Mouse (Mus musculus) layer of hippocampus, postnatal 10 days (tissue): ENCODE data around the gene Rinl. TPM values are rescaled to one million over a fixed set of nuclear protein-coding genes. Genes with fewer than 3 reads are reported as not detected.

Experiments
- total RNA-seq, 2 experiments: library from RNA; stranded (reverse); gene quantifications; 2 replicates each; pipeline ENCODE4 v1.2.3; 2021

Rinl gene
- total RNA-seq, 2 experiments from 2014 or later = 1.5 to 2.0 TPM

Other genes starting within 250 kb of the Rinl start
- not detected for gene Sycn, start 248.1 kb upstream of the Rinl start, total RNA-seq
- gene Nccrp1, start 241.7 kb upstream of the Rinl start, total RNA-seq = under 1 TPM; 0.42 to 0.46 TPM
- gene Samd4b, start 190.8 kb upstream of the Rinl start, total RNA-seq = 10 to 100 TPM; 58.4 to 61.9 TPM
- gene Pak4, start 190.8 kb upstream of the Rinl start, total RNA-seq = 10 to 100 TPM; 11.7 to 13.0 TPM
- gene Acp7, start 157.6 kb upstream of the Rinl start, total RNA-seq = 1 to 10 TPM; 1.5 to 2.1 TPM
- 10 to 100 TPM; 16.2 to 19.8 TPM for gene Fbxo27, start 96.1 kb upstream of the Rinl start, total RNA-seq
- 1 to 10 TPM; 2.0 to 2.2 TPM for gene Fbxo17, start 72.2 kb upstream of the Rinl start, total RNA-seq
- gene Mrps12, start 47.1 kb upstream of the Rinl start, total RNA-seq = 10 to 100 TPM; 45.7 to 52.1 TPM
- 10 to 100 TPM; 14.1 to 17.2 TPM for gene Sars2, start 47.0 kb upstream of the Rinl start, total RNA-seq
- under 1 TPM; 0.46 to 0.54 TPM for gene Ccer2, start 32.8 kb upstream of the Rinl start, total RNA-seq
- gene Sirt2, start 22.2 kb upstream of the Rinl start, total RNA-seq = 100 to 1,000 TPM; 150 to 167 TPM
- 10 to 100 TPM; 32.2 to 35.8 TPM for gene Nfkbib, start 21.5 kb upstream of the Rinl start, total RNA-seq
- 100 to 1,000 TPM; 441 to 521 TPM for gene Hnrnpl, start 19.6 kb downstream of the Rinl start, total RNA-seq
- 10 to 100 TPM; 49.1 to 50.8 TPM for gene Ech1, start 36.2 kb downstream of the Rinl start, total RNA-seq
- gene Lgals4, start 44.9 kb downstream of the Rinl start, total RNA-seq = 1 to 10 TPM; 2.1 to 2.7 TPM
- gene Lgals7, start 74.9 kb downstream of the Rinl start, total RNA-seq = under 1 TPM in 1 of 2 experiments, not detected in 1; 0.62 TPM
- under 1 TPM; 0.54 to 0.82 TPM for gene Capn12, start 92.5 kb downstream of the Rinl start, total RNA-seq
- 100 to 1,000 TPM; 128 to 129 TPM for gene Actn4, start 173.4 kb downstream of the Rinl start, total RNA-seq
- 100 to 1,000 TPM; 177 to 178 TPM for gene Eif3k, start 192.9 kb downstream of the Rinl start, total RNA-seq
- gene Map4k1, start 193.1 kb downstream of the Rinl start, total RNA-seq = 1 to 10 TPM; 4.6 to 5.8 TPM